Mouse (Mus musculus): ENCODE data around the gene Fbxo48.

Gene Fbxo48

GRCm38 (mm10) chr11:16969650-16970049, 18.5 kb downstream of the Fbxo48 start:
- DNase-seq (ENCODE audit: low spot score in 2 of 2) = no peak

- no peak for DNase-seq (ENCODE audit: low spot score in 2 of 2)
These were observed 20.9 kb downstream of the Fbxo48 start for GRCm38 (mm10) chr11:16972027-16972426.

- no peak for DNase-seq (ENCODE audit: low spot score in 2 of 2)
These were observed 21.9 kb downstream of the Fbxo48 start for GRCm38 (mm10) chr11:16973086-16973485.

GRCm38 (mm10) chr11:16976937-16977336, 25.8 kb downstream of the Fbxo48 start:
- no peak for DNase-seq (ENCODE audit: low spot score in 2 of 2)

- DNase-seq (ENCODE audit: low spot score in 2 of 2) = no peak
These were observed 26.4 kb downstream of the Fbxo48 start for GRCm38 (mm10) chr11:16977611-16978010.

- no peak for DNase-seq (ENCODE audit: low spot score in 2 of 2)
These were observed 27.1 kb downstream of the Fbxo48 start for GRCm38 (mm10) chr11:16978161-16978707.

GRCm38 (mm10) chr11:16986550-16987187, 35.5 kb downstream of the Fbxo48 start:
- DNase-seq (ENCODE audit: low spot score in 2 of 2) = no peak

GRCm38 (mm10) chr11:16987745-16988328, 36.7 kb downstream of the Fbxo48 start:
- no peak for DNase-seq (ENCODE audit: low spot score in 2 of 2)

- DNase-seq (ENCODE audit: low spot score in 2 of 2) = no peak
These were observed 38.7 kb downstream of the Fbxo48 start for GRCm38 (mm10) chr11:16989885-16990284.

- no peak for DNase-seq (ENCODE audit: low spot score in 2 of 2)
These were observed 41.7 kb downstream of the Fbxo48 start for GRCm38 (mm10) chr11:16992880-16993279.

- DNase-seq (ENCODE audit: low spot score in 2 of 2) = no peak
These were observed 45.6 kb downstream of the Fbxo48 start for GRCm38 (mm10) chr11:16996818-16997217.

- DNase-seq (ENCODE audit: low spot score in 2 of 2) = no peak
These were observed 46.3 kb downstream of the Fbxo48 start for GRCm38 (mm10) chr11:16997465-16997864.

GRCm38 (mm10) chr11:16999387-16999786, 48.2 kb downstream of the Fbxo48 start:
- no peak for DNase-seq (ENCODE audit: low spot score in 2 of 2)

- no peak for DNase-seq (ENCODE audit: low spot score in 2 of 2)
These were observed 48.8 kb downstream of the Fbxo48 start for GRCm38 (mm10) chr11:16999933-17000332.

- no peak for DNase-seq (ENCODE audit: low spot score in 2 of 2)
These were observed 49.5 kb downstream of the Fbxo48 start for GRCm38 (mm10) chr11:17000353-17001334.

- DNase-seq (ENCODE audit: low spot score in 2 of 2) = no peak
These were observed 51.7 kb downstream of the Fbxo48 start for GRCm38 (mm10) chr11:17002739-17003373.

GRCm38 (mm10) chr11:17003757-17004156, 52.6 kb downstream of the Fbxo48 start:
- no peak for DNase-seq (ENCODE audit: low spot score in 2 of 2)

Measured in urinary bladder, postnatal 4 days (tissue).